Mouse (Mus musculus) T-cell, adult 66 days (primary cell): Measurements from ENCODE around the gene Ghr. TPM values are rescaled to one million over a fixed set of nuclear protein-coding genes. Genes with fewer than 3 reads are reported as not detected.

Source experiments
- total RNA-seq, 2 experiments: library from RNA; stranded (reverse); gene quantifications; 3 replicates in 1 of 2; 4 replicates in 1 of 2; pipeline ENCODE4 v1.2.4; 2023

Gene Ghr
- total RNA-seq = not detected

GRCm38 (mm10) chr15:3582807-3583636 is at the start of gene Ghr:
Ghr (minus strand) TSS chr15:3583492.

DNA sequence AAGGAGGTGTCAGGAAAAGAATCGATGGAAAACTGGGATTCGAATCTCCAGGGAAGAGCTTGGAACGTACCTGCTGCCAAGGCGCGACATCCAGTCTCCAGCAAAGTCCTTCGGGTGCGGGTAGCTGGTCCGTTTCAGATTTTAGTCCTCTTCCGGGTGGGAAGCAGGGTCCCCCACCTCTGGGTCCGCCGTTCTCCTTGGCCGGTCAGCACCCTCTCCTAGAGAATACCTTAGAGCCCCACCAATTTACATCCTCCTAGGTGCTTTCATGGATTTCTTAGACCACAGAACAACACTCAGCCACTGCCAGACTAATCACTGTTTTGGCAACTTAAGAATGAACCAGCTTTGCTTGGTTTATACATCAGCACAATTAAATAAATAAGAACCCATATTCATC is 279.9 kb downstream of the Ghr start, which contains the start of gene Ccdc152:
Gene Ccdc152 (minus strand): TSS at position 101 of the 400 bp plus-strand sequence.

DNA sequence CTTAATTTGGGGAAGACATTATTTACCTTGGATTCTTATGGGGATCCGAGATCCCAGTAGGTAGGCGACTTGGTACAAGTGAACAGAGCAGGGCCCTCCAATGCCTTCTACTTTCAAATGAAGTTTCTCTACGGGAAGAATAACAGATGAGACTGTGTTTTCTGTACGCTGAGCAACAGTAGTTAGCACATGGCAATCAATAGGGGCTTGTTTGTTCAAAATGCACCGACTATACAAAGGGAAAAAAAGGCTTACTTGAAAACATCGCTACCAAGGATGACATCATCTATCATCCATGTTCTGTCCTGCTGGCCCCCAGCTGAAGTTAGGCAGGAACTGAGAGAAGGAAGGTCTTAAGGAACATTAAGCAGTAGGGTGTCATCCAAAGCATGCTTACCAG is 315.0 kb downstream of the Ghr start, which contains the start of gene Selenop:
Gene Selenop (plus strand): TSS at position 301 of the 400 bp plus-strand sequence.

